Comparison of ENCODE assay signal across 25 mouse cellular contexts in genomic region chr10:127888605-127889004, GRCm38 (mm10). TPM values are rescaled to one million over a fixed set of nuclear protein-coding genes. Genes with fewer than 3 reads are reported as not detected.
DNase-seq lines count a peak whose midpoint lies in the region; ATAC-seq and TF ChIP-seq lines count a peak whose summit lies in the region.
"Had no signal": no experiment of that assay in that cellular context is flagged by ENCODE, and none has a peak within 500 bp of the region (broad histone marks: within the 10 kb centered on the region; RNA-seq: fewer than 3 reads in every experiment).

TSS of gene Rdh7 (minus strand) at chr10:127888817.

- no peaks in the 10 kb centered on the region for H3K27me3 ChIP-seq in kidney, adult 2 months (replicated peaks; ENCODE audit: control insufficient read depth, insufficient read depth, low read length)
- H3K27me3 ChIP-seq in liver, embryonic 15.5 days = no peaks in the 10 kb centered on the region
- no peaks in the 10 kb centered on the region for H3K27me3 ChIP-seq in cerebellum, adult 2 months (ENCODE audit: control insufficient read depth, insufficient read depth, low read length)
- H3K27me3 ChIP-seq: embryonic facial prominence, embryonic 12.5 days; forebrain, embryonic 15.5 days; heart, embryonic 12.5 days had no signal

- TF ChIP-seq POLR2A in kidney, adult 2 months (IDR thresholded peaks at IDR 0.05; ENCODE audit: low read depth, low read length) = no peak
- TF ChIP-seq POLR2A in cerebellum, adult 2 months (IDR thresholded peaks at IDR 0.05; ENCODE audit: borderline replicate concordance, insufficient read depth, low read length) = no peak

- DNase-seq in adrenal gland, postnatal 14 days = no peak
- no peak for DNase-seq in adrenal gland, adult 18-20 months (ENCODE audit: low spot score in 2 of 2)
- no peak for DNase-seq in kidney, adult 2 months
- DNase-seq in kidney, postnatal 14 days = no peak
- DNase-seq in liver = no peak
- no peak for DNase-seq in cerebellum, adult 2 months
- DNase-seq: adrenal gland, adult 2 months; cerebellum, adult 11 months; cerebellum, adult 9-10 months; cerebellum, postnatal 25 days; gastrocnemius, postnatal 36 days; heart, adult 2 months had no signal

- peak within 1 kb of the TSS; percentile 96; the same call in 1 of the 2 replicates for H3K27ac ChIP-seq in kidney, adult 2 months (ENCODE audit: insufficient read depth, low read depth, low read length)
- H3K27ac ChIP-seq in liver, embryonic 15.5 days (replicated peaks) = peak within 1 kb of the TSS; percentile 53
- no peak within 1 kb of the TSS for H3K27ac ChIP-seq in cerebellum, adult 2 months (ENCODE audit: insufficient read depth, low read length)
- H3K27ac ChIP-seq: embryonic facial prominence, embryonic 12.5 days; forebrain, embryonic 15.5 days; heart, adult 2 months; hindbrain, embryonic 10.5 days; hindbrain, embryonic 14.5 days had no signal

- no peak within 1 kb of the TSS for H3K4me3 ChIP-seq in kidney, adult 2 months (ENCODE audit: insufficient read depth, low read depth, low read length)
- no peak within 1 kb of the TSS for H3K4me3 ChIP-seq in liver, embryonic 15.5 days (replicated peaks)
- no peak within 1 kb of the TSS for H3K4me3 ChIP-seq in cerebellum, adult 2 months (replicated peaks; ENCODE audit: insufficient read depth, low read depth, low read length)
- H3K4me3 ChIP-seq: embryonic facial prominence, embryonic 12.5 days; forebrain, embryonic 15.5 days; heart, adult 2 months; heart, embryonic 12.5 days; hindbrain, embryonic 10.5 days had no signal

- no peak within 1 kb of the TSS for H3K4me2 ChIP-seq in liver, embryonic 15.5 days

- peak; percentile 59 for ATAC-seq in liver, embryonic 15.5 days (ENCODE audit: insufficient read depth)
- ATAC-seq: forebrain, embryonic 15.5 days had no signal

- no peak for TF ChIP-seq CTCF in kidney, adult 2 months (conservative IDR thresholded peaks at IDR 0.05; ENCODE audit: insufficient read depth, insufficient read length, low read depth, low read length)
- no peak for TF ChIP-seq CTCF in cerebellum, adult 2 months (IDR thresholded peaks at IDR 0.05; ENCODE audit: borderline replicate concordance, insufficient read depth, low read depth, low read length)

- no peak within 1 kb of the TSS for H3K9ac ChIP-seq in liver, embryonic 15.5 days
- H3K9ac ChIP-seq: embryonic facial prominence, embryonic 12.5 days; forebrain, embryonic 15.5 days; heart, embryonic 12.5 days; hindbrain, embryonic 14.5 days had no signal

- H3K36me3 ChIP-seq in kidney, adult 2 months (ENCODE audit: control insufficient read depth, insufficient read depth, low read length) = no peaks in the 10 kb centered on the region
- no peaks in the 10 kb centered on the region for H3K36me3 ChIP-seq in liver, embryonic 15.5 days (replicated peaks)
- H3K36me3 ChIP-seq: embryonic facial prominence, embryonic 12.5 days; forebrain, embryonic 15.5 days; heart, embryonic 12.5 days; hindbrain, embryonic 10.5 days had no signal

- H3K9me3 ChIP-seq in liver, embryonic 15.5 days (replicated peaks) = no peaks in the 10 kb centered on the region
- H3K9me3 ChIP-seq: embryonic facial prominence, embryonic 12.5 days; forebrain, embryonic 15.5 days; hindbrain, embryonic 10.5 days had no signal

- H3K4me1 ChIP-seq in kidney, adult 2 months (ENCODE audit: control insufficient read depth, insufficient read depth, low read length) = peaks cover 18% of the 10 kb centered on the region; the same call in 1 of the 2 replicates
- 0 out of 2 replicates have a peak, but pooled peaks cover 7% of the 10 kb centered on the region for H3K4me1 ChIP-seq in liver, embryonic 15.5 days (replicated peaks)
- H3K4me1 ChIP-seq in cerebellum, adult 2 months (ENCODE audit: control insufficient read depth, insufficient read depth, low read length) = no peaks in the 10 kb centered on the region

RNA-seq across cellular contexts. Expression of gene Rdh7, which starts in this region (rescaled TPM):
- total RNA-seq in adrenal gland, postnatal 14 days (2021) = 3.9 and 81.0 TPM in 2 replicates
- total RNA-seq in adrenal gland, adult 18-20 months (2021) = not detected
- 0.20 and 0.31 TPM in 2 replicates for polyA plus RNA-seq in kidney, adult 2 months (2012; rRNA removed)
- 8.8 and 15.7 TPM in 2 replicates for polyA plus RNA-seq in liver, embryonic 15.5 days (2015; fragmentation: Nextera tagmentation; extraction: Ambion mirVana)
- not detected in 2 replicates for polyA plus RNA-seq in cerebellum, adult 2 months (2012; rRNA removed)
- total RNA-seq: gastrocnemius, postnatal 36 days; heart, adult 2 months; heart, postnatal 25 days; MEL had no signal
- polyA plus RNA-seq: brain, embryonic 14.5 days; C2C12; cortical plate, adult 2 months; embryonic facial prominence, embryonic 12.5 days; forebrain, embryonic 11.5 days; forebrain, embryonic 15.5 days; heart, adult 2 months; heart, embryonic 12.5 days; heart, embryonic 16.5 days; hindbrain, embryonic 10.5 days; hindbrain, embryonic 14.5 days had no signal
